ENCODE assay signal across 8 mouse cellular contexts in genomic region chr17:35164568-35165450, GRCm38 (mm10). TPM values are rescaled to one million over a fixed set of nuclear protein-coding genes. Genes with fewer than 3 reads are reported as not detected.
DNase-seq lines count a peak whose midpoint lies in the region; ATAC-seq and TF ChIP-seq lines count a peak whose summit lies in the region.

Gene Prrc2a, minus strand, starts transcription at chr17:35164897.

- DNase-seq in MEL (ENCODE audit: low read depth, low spot score) = peak; percentile 99
- DNase-seq in cerebellum, adult 2 months = peak; percentile 99
- DNase-seq in forebrain, postnatal 0 days = peak; percentile 100
- DNase-seq in heart, postnatal 4 days = peak; percentile 98
- DNase-seq in layer of hippocampus, adult 8-10 months (ENCODE audit: low spot score in 2 of 2) = peak; percentile 99
- DNase-seq in ovary, adult 18-20 months (ENCODE audit: low spot score) = peak; percentile 98
- peak; percentile 99 for DNase-seq in thymus, postnatal 0 days (ENCODE audit: low spot score)

- H3K4me2 ChIP-seq in forebrain, postnatal 0 days (ENCODE audit: low read depth) = peak within 1 kb of the TSS; percentile 66
- peak within 1 kb of the TSS; percentile 89 for H3K4me2 ChIP-seq in lung, embryonic 15.5 days

- under 1% methylated on average over 86 of the region's 89 CpGs for WGBS in cerebellum, adult 2 months
- 1% methylated on average over 76 of the region's 89 CpGs for WGBS in forebrain, postnatal 0 days
- under 1% methylated on average over 54 of the region's 89 CpGs for WGBS in lung, embryonic 15.5 days

- no peak for TF ChIP-seq CTCF in MEL (IDR thresholded peaks at IDR 0.05 in 2 of 3, conservative IDR thresholded peaks at IDR 0.05 in 1 of 3; ENCODE audit: control insufficient read depth in 1 of 3, insufficient read depth in 1 of 3, low read depth in 2 of 3, low read length in 3 of 3, poor library complexity in 1 of 3, severe bottlenecking in 1 of 3)
- no peak for TF ChIP-seq CTCF in cerebellum, adult 2 months (IDR thresholded peaks at IDR 0.05; ENCODE audit: borderline replicate concordance, insufficient read depth, low read depth, low read length)
- TF ChIP-seq CTCF in forebrain, postnatal 0 days (IDR thresholded peaks at IDR 0.05; ENCODE audit: low read depth) = no peak

- H3K79me2 ChIP-seq in MEL (ENCODE audit: control insufficient read depth, insufficient read depth, low read length, poor library complexity) = peaks cover 50% of the 10 kb centered on the region

- peak within 1 kb of the TSS; percentile 96 for H3K27ac ChIP-seq in MEL (ENCODE audit: control insufficient read depth, low read depth, low read length)
- H3K27ac ChIP-seq in cerebellum, adult 2 months (ENCODE audit: insufficient read depth, low read length) = peak within 1 kb of the TSS; percentile 82
- H3K27ac ChIP-seq in forebrain, postnatal 0 days (ENCODE audit: low read depth, low read length) = peak within 1 kb of the TSS; percentile 98
- H3K27ac ChIP-seq in lung, embryonic 15.5 days = peak within 1 kb of the TSS; percentile 100

- no peaks in the 10 kb centered on the region for H3K27me3 ChIP-seq in MEL (ENCODE audit: control insufficient read depth in 1 of 2, insufficient read depth in 2 of 2, low read length in 2 of 2)
- no peaks in the 10 kb centered on the region for H3K27me3 ChIP-seq in cerebellum, adult 2 months (ENCODE audit: control insufficient read depth, insufficient read depth, low read length)
- H3K27me3 ChIP-seq in forebrain, postnatal 0 days (ENCODE audit: insufficient read depth, low read length) = no peaks in the 10 kb centered on the region
- no peaks in the 10 kb centered on the region for H3K27me3 ChIP-seq in lung, embryonic 15.5 days

- TF ChIP-seq EP300 in MEL (IDR thresholded peaks at IDR 0.05; ENCODE audit: low read depth in 1 of 2, low read length in 2 of 2) = peak in 1 of 2 experiments; percentile 49; a peak in 1 of 4 replicates

- peak; percentile 93 for ATAC-seq in forebrain, postnatal 0 days
- ATAC-seq in lung, embryonic 15.5 days (ENCODE audit: borderline replicate concordance, extremely low read depth, low FRiP score, low TSS enrichment) = peak; percentile 98

- H3K9me3 ChIP-seq in MEL (replicated peaks; ENCODE audit: insufficient read depth, low read length) = no peaks in the 10 kb centered on the region
- H3K9me3 ChIP-seq in forebrain, postnatal 0 days (ENCODE audit: low read length) = no peaks in the 10 kb centered on the region
- no peaks in the 10 kb centered on the region for H3K9me3 ChIP-seq in lung, embryonic 15.5 days

- H3K4me3 ChIP-seq in MEL (ENCODE audit: control insufficient read depth in 1 of 2, insufficient read depth in 1 of 2, low read depth in 2 of 2, low read length in 2 of 2) = peak within 1 kb of the TSS; percentile 92 to 97
- peak within 1 kb of the TSS; percentile 98 for H3K4me3 ChIP-seq in cerebellum, adult 2 months (replicated peaks; ENCODE audit: insufficient read depth, low read depth, low read length)
- peak within 1 kb of the TSS; percentile 94 for H3K4me3 ChIP-seq in forebrain, postnatal 0 days (ENCODE audit: low read depth, low read length)
- H3K4me3 ChIP-seq in lung, embryonic 15.5 days = peak within 1 kb of the TSS; percentile 90

- TF ChIP-seq POLR2A in MEL (IDR thresholded peaks at IDR 0.05; ENCODE audit: control insufficient read depth in 1 of 2, insufficient read depth in 1 of 2, low read depth in 1 of 2, low read length in 2 of 2, poor library complexity in 1 of 2) = peak; percentile 64 to 75
- TF ChIP-seq POLR2A in cerebellum, adult 2 months (IDR thresholded peaks at IDR 0.05; ENCODE audit: borderline replicate concordance, insufficient read depth, low read length) = peak; percentile 98

- H3K4me1 ChIP-seq in MEL (ENCODE audit: control insufficient read depth in 1 of 2, insufficient read depth in 2 of 2, low read length in 2 of 2) = peaks cover 3 to 13% of the 10 kb centered on the region in 2 experiments; a peak in 3 of 4 replicates
- peaks cover 13% of the 10 kb centered on the region; the same call in 1 of the 2 replicates for H3K4me1 ChIP-seq in cerebellum, adult 2 months (ENCODE audit: control insufficient read depth, insufficient read depth, low read length)
- peaks cover 17% of the 10 kb centered on the region for H3K4me1 ChIP-seq in forebrain, postnatal 0 days (ENCODE audit: insufficient read depth)
- peaks cover 29% of the 10 kb centered on the region for H3K4me1 ChIP-seq in lung, embryonic 15.5 days

- no peak for TF ChIP-seq RAD21 in MEL (IDR thresholded peaks at IDR 0.05; ENCODE audit: low read depth, low read length)

- peaks cover 21% of the 10 kb centered on the region in 2 experiments for H3K36me3 ChIP-seq in MEL (ENCODE audit: control insufficient read depth in 1 of 2, insufficient read depth in 2 of 2, low read length in 2 of 2)
- H3K36me3 ChIP-seq in forebrain, postnatal 0 days (ENCODE audit: insufficient read depth) = peaks cover 29% of the 10 kb centered on the region
- peaks cover 22% of the 10 kb centered on the region for H3K36me3 ChIP-seq in lung, embryonic 15.5 days

- peak within 1 kb of the TSS; percentile 85 for H3K9ac ChIP-seq in MEL (ENCODE audit: control insufficient read depth, low read depth, low read length, poor library complexity, severe bottlenecking)
- H3K9ac ChIP-seq in forebrain, postnatal 0 days = peak within 1 kb of the TSS; percentile 100
- H3K9ac ChIP-seq in lung, embryonic 15.5 days = peak within 1 kb of the TSS; percentile 97

TF ChIP-seq in MEL, 35 proteins besides CTCF, POLR2A, EP300 and RAD21 (continues in another document):
- TF ChIP-seq CHD1 (IDR thresholded peaks at IDR 0.05; ENCODE audit: low read depth, low read length) (no peak), JUND (IDR thresholded peaks at IDR 0.05; ENCODE audit: low read depth, low read length) (no peak), MYC (IDR thresholded peaks at IDR 0.05; ENCODE audit: low read depth, low read length) (peak; percentile 50; the same call in 1 of the 2 replicates), ETS1 (IDR thresholded peaks at IDR 0.05; ENCODE audit: low read depth, low read length) (peak; percentile 34; the same call in 1 of the 2 replicates), ZC3H11A (IDR thresholded peaks at IDR 0.05; ENCODE audit: low read depth, low read length) (no peak), POLR2AphosphoS5 (IDR thresholded peaks at IDR 0.05; ENCODE audit: borderline replicate concordance, low read depth, low read length) (no peak), UBTF (IDR thresholded peaks at IDR 0.05; ENCODE audit: borderline replicate concordance, insufficient read depth, low read depth, low read length) (no peak), GATA1 (IDR thresholded peaks at IDR 0.05; ENCODE audit: low read depth, low read length) (peak; percentile 92), MXI1 (IDR thresholded peaks at IDR 0.05; ENCODE audit: low read depth, low read length) (peak; percentile 58), ZKSCAN1 (IDR thresholded peaks at IDR 0.05; ENCODE audit: low read depth, low read length) (no peak), ELF1 (IDR thresholded peaks at IDR 0.05; ENCODE audit: low read depth, low read length) (peak; percentile 67; the same call in 1 of the 2 replicates), RCOR1 (IDR thresholded peaks at IDR 0.05; ENCODE audit: low read depth, low read length) (no peak), BHLHE40 (IDR thresholded peaks at IDR 0.05; ENCODE audit: borderline replicate concordance, low read depth, low read length) (no peak), GABPA (IDR thresholded peaks at IDR 0.05; ENCODE audit: low read depth, low read length) (no peak), MEF2A (IDR thresholded peaks at IDR 0.05; ENCODE audit: extremely low read depth, insufficient replicate concordance, low read depth, low read length, poor library complexity, severe bottlenecking) (no peak), NELFE (IDR thresholded peaks at IDR 0.05; ENCODE audit: low read depth, low read length) (peak; percentile 72), E2F4 (IDR thresholded peaks at IDR 0.05; ENCODE audit: borderline replicate concordance, low read depth, low read length) (no peak), POLR2AphosphoS2 (IDR thresholded peaks at IDR 0.05; ENCODE audit: low read length) (peak; percentile 51; the same call in 1 of the 2 replicates), MAZ (IDR thresholded peaks at IDR 0.05; ENCODE audit: low read depth, low read length) (peak; percentile 92; the same call in 1 of the 2 replicates), SIN3A (IDR thresholded peaks at IDR 0.05; ENCODE audit: low read length) (peak; percentile 87), ZMIZ1 (IDR thresholded peaks at IDR 0.05; ENCODE audit: low read depth, low read length) (peak; percentile 82), CHD2 (IDR thresholded peaks at IDR 0.05; ENCODE audit: low read length) (no peak), NRF1 (IDR thresholded peaks at IDR 0.05; ENCODE audit: insufficient read depth, low read depth, low read length, poor library complexity, severe bottlenecking) (peak; percentile 93), USF1 (IDR thresholded peaks at IDR 0.05; ENCODE audit: low read depth, low read length) (peak; percentile 38), TCF12 (IDR thresholded peaks at IDR 0.05; ENCODE audit: low read depth, low read length) (peak; percentile 27), TAL1 (IDR thresholded peaks at IDR 0.05; ENCODE audit: low read length) (no peak), MAFK (IDR thresholded peaks at IDR 0.05; ENCODE audit: borderline replicate concordance, low read depth, low read length) (no peak), ZNF384 (IDR thresholded peaks at IDR 0.05; ENCODE audit: low read depth, low read length) (peak; percentile 92), HCFC1 (IDR thresholded peaks at IDR 0.05; ENCODE audit: low read depth, low read length) (peak; percentile 91), KAT2A (conservative IDR thresholded peaks at IDR 0.05; ENCODE audit: low read depth, low read length) (peak; percentile 40; the same call in 1 of the 2 replicates), TBP (IDR thresholded peaks at IDR 0.05; ENCODE audit: low read depth, low read length) (peak; percentile 67; the same call in 1 of the 2 replicates)

RNA-seq across cellular contexts. Expression of gene Prrc2a, which starts in this region (rescaled TPM):
- total RNA-seq in MEL (2012; rRNA removed) = 87.6 and 102 TPM in 2 replicates
- polyA plus RNA-seq in MEL (2012; ENCODE audit: insufficient read depth in 1 of 2, insufficient read length in 2 of 2, low read depth in 1 of 2, low replicate concordance in 2 of 2, missing spikeins in 1 of 2) = 100 to 1,000 TPM in 1 of 2 experiments, 10 to 100 TPM in 1; 71.0 to 663 TPM
- 277 and 289 TPM in 2 replicates for polyA plus RNA-seq in cerebellum, adult 2 months (2012; rRNA removed)
- total RNA-seq in forebrain, postnatal 0 days (2014; rRNA removed) = 112 and 155 TPM in 2 replicates
- polyA plus RNA-seq in forebrain, postnatal 0 days (2015; fragmentation: Nextera tagmentation; extraction: Ambion mirVana) = 56.7 and 85.3 TPM in 2 replicates
- total RNA-seq in heart, postnatal 4 days (2021) = 100 to 1,000 TPM; 248 to 251 TPM
- 100 to 1,000 TPM; 302 to 328 (median 308) TPM for total RNA-seq in layer of hippocampus, adult 8-10 months (2022)
- polyA plus RNA-seq in lung, embryonic 15.5 days (2015; fragmentation: Nextera tagmentation; extraction: Ambion mirVana) = 169 and 179 TPM in 2 replicates
- 81.3 and 113 TPM in 2 replicates for polyA plus RNA-seq in thymus, postnatal 0 days (2015; fragmentation: Nextera tagmentation; extraction: Ambion mirVana)

Comparison
In these comparisons a context has a peak if more than half of its experiments do, and no peak if none do; other contexts are left out.
1. Peak in every context shown above with its lines: DNase-seq, ATAC-seq, H3K4me3 ChIP-seq and H3K27ac ChIP-seq.